Mouse (Mus musculus) heart, embryonic 12.5 days (tissue): ENCODE measurements around the gene Eva1a. TPM values are rescaled to one million over a fixed set of nuclear protein-coding genes. Genes with fewer than 3 reads are reported as not detected.

Source experiments
- ATAC-seq: fragments of 200-750 bp; cut with Nextera tagmentation; 2 replicates; pipeline ENCODE4 v1.8.0; 2017; ENCODE audit warnings: moderate TSS enrichment, moderate library complexity; ENCODE audit not compliant: insufficient number of reproducible peaks, low FRiP score
- H3K27ac ChIP-seq: fragments of 300-500 bp; sonication (generic); 2 replicates; pipeline ENCODE4 v1.5.1; 2016; ENCODE audit warnings: mild to moderate bottlenecking, moderate library complexity; ENCODE audit not compliant: poor library complexity, severe bottlenecking
- H3K27me3 ChIP-seq: fragments of 300-500 bp; sonication (generic); replicated peaks from 2 replicates; pipeline ENCODE4 v1.6.1; 2016; ENCODE audit warnings: mild to moderate bottlenecking, moderate library complexity
- H3K36me3 ChIP-seq: fragments of 300-500 bp; sonication (generic); 2 replicates; pipeline ENCODE4 v1.6.1; 2016; ENCODE audit warnings: mild to moderate bottlenecking, moderate library complexity
- H3K4me1 ChIP-seq: fragments of 300-500 bp; sonication (generic); replicated peaks from 2 replicates; pipeline ENCODE4 v1.6.1; 2016; ENCODE audit warnings: mild to moderate bottlenecking
- H3K4me2 ChIP-seq: fragments of 300-500 bp; sonication (generic); 2 replicates; pipeline ENCODE4 v1.6.1; 2016; ENCODE audit warnings: mild to moderate bottlenecking, moderate library complexity
- H3K4me3 ChIP-seq: fragments of 300-500 bp; sonication (generic); 2 replicates; pipeline ENCODE4 v1.5.1; 2016; ENCODE audit warnings: mild to moderate bottlenecking
- H3K9ac ChIP-seq: fragments of 300-500 bp; sonication (generic); 2 replicates; pipeline ENCODE4 v1.6.1; 2016; ENCODE audit warnings: mild to moderate bottlenecking, moderate library complexity
- H3K9me3 ChIP-seq: fragments of 300-500 bp; sonication (generic); replicated peaks from 2 replicates; pipeline ENCODE4 v1.6.1; 2016; ENCODE audit warnings: mild to moderate bottlenecking, moderate library complexity
- WGBS: fragments of 180-500 bp; shearing (Covaris S2); methylation state at CpG from one replicate; pipeline ENCODE4 v1.1.7; 2016; 5-methylcytosine and 5-hydroxymethylcytosine counted together
- polyA plus RNA-seq: library from polyadenylated mRNA; unstranded; fragments of >200 nt; fragmentation: Nextera tagmentation; extraction: Ambion mirVana; gene quantifications from 2 replicates; pipeline ENCODE4 v1.2.1, GENCODE M21; 2016

Eva1a gene
- polyA plus RNA-seq, 1 experiment from 2014 or later = 4.2 TPM

DNA sequence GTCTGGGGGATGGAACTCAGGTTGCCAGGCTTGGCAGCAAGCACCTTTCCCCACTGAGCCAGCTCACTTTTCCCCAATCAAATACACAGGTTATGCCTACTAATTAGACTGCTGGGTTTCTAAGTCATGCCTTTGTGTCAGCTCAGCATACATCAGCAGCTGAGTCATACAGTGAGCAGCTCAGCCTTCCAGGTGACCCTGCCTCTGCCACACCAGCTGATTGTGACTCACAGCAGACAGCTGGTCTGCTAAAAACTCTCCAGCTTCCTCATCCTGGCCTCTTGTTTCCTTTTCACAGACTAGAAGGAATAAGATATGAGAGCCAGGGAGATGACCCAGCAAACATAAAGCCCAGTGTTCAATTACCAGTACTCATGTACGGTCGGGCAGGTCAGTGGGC lies 84.3 kb downstream of the Eva1a start:
- no peak for ATAC-seq
- 82% methylated on average over 2 of the region's 2 CpGs for WGBS
- Histone ChIP-seq H3K27me3 (0 out of 2 replicates have a peak, but pooled peaks cover 3% of the 10 kb centered on the region), H3K9ac (no peak overlapping the region), H3K4me2 (no peak overlapping the region), H3K4me1 (0 out of 2 replicates have a peak, but pooled peaks cover 2% of the 10 kb centered on the region), H3K36me3 (no peaks in the 10 kb centered on the region), H3K27ac (no peak overlapping the region), H3K9me3 (no peaks in the 10 kb centered on the region), H3K4me3 (no peak overlapping the region)

DNA sequence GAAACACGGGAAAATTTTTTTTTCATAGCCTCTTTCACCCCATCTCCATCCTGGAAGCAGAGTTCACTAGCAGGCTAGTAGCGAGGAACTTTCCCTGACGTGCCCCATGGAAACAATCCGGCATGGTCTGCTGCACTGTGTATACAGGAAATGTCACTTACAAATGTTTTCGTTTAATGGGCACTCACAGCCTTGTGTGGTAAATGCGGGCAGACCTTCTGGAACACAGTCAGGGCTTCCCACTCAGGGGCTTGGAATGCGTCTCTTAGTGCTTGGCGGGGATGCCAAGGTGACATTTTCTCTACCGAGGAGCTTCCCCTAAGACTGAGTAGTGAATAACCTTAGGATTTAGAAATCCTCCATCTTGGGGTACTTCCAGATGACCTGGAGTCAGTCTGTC lies 87.0 kb downstream of the Eva1a start:
- Histone ChIP-seq H3K4me3 (no peak overlapping the region), H3K9me3 (no peaks in the 10 kb centered on the region), H3K27me3 (no peaks in the 10 kb centered on the region), H3K36me3 (no peaks in the 10 kb centered on the region), H3K4me1 (0 out of 2 replicates have a peak, but pooled peaks cover 4% of the 10 kb centered on the region), H3K27ac (no peak overlapping the region), H3K9ac (no peak overlapping the region), H3K4me2 (no peak overlapping the region)
- peak; percentile 71; the same call in 1 of the 2 replicates for ATAC-seq
- 48% methylated on average over 9 of the region's 9 CpGs for WGBS

- Histone ChIP-seq H3K4me3 (no peak overlapping the region), H3K9me3 (no peaks in the 10 kb centered on the region), H3K9ac (no peak overlapping the region), H3K4me2 (no peak overlapping the region), H3K36me3 (no peaks in the 10 kb centered on the region), H3K27ac (no peak overlapping the region), H3K27me3 (no peaks in the 10 kb centered on the region), H3K4me1 (0 out of 2 replicates have a peak, but pooled peaks cover 6% of the 10 kb centered on the region)
- ATAC-seq = no peak
- WGBS = 66% methylated on average over 9 of the region's 9 CpGs
These were observed 88.9 kb downstream of the Eva1a start for GRCm38 (mm10) chr6:82129630-82130217.

- ATAC-seq = no peak
- 48% methylated on average over 13 of the region's 13 CpGs for WGBS
These were observed 92.2 kb downstream of the Eva1a start for GRCm38 (mm10) chr6:82132876-82133591.

DNA sequence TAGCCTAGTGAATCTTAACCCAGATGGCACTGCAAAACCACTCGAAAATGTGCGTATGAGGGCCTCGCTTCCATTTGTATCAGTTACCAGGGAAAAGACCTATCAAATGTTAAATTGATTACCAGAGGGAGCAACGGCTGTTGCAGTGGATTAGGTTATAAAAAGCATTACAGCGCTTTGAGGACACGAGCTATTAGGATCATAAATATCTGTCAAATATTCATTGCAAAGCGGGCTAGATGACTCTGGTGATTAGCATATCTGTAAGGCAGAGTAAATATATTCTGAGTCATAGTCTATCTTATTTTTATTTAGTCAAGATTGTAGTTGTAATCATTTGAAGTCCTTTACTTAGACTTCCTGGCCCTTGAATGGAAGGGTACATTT lies 92.7 kb downstream of the Eva1a start:
- Histone ChIP-seq H3K9me3 (no peaks in the 10 kb centered on the region), H3K27me3 (no peaks in the 10 kb centered on the region), H3K4me1 (peaks cover 13% of the 10 kb centered on the region), H3K4me2 (no peak overlapping the region), H3K36me3 (no peaks in the 10 kb centered on the region), H3K27ac (no peak overlapping the region), H3K9ac (no peak overlapping the region), H3K4me3 (no peak overlapping the region)
- 83% methylated on average over 7 of the region's 7 CpGs for WGBS
- ATAC-seq = no peak

More at GRCm38 (mm10) chr6:82132876-82133591, 92.2 kb downstream of the Eva1a start:
- Histone ChIP-seq H3K4me3 (no peak overlapping the region), H3K27ac (no peak overlapping the region), H3K4me1 (peaks cover 13% of the 10 kb centered on the region), H3K4me2 (no peak overlapping the region), H3K27me3 (no peaks in the 10 kb centered on the region), H3K36me3 (no peaks in the 10 kb centered on the region), H3K9ac (no peak overlapping the region), H3K9me3 (no peaks in the 10 kb centered on the region)

- Histone ChIP-seq H3K4me3 (no peak overlapping the region), H3K27me3 (no peaks in the 10 kb centered on the region)
- ATAC-seq = no peak
These were observed 95.3 kb downstream of the Eva1a start for GRCm38 (mm10) chr6:82135959-82136712.

More at GRCm38 (mm10) chr6:82135959-82136712, 95.3 kb downstream of the Eva1a start:
- Histone ChIP-seq H3K36me3 (no peaks in the 10 kb centered on the region), H3K9me3 (peaks cover 5% of the 10 kb centered on the region; the same call in 1 of the 2 replicates), H3K9ac (no peak overlapping the region), H3K4me2 (no peak overlapping the region), H3K27ac (no peak overlapping the region), H3K4me1 (peaks cover 13% of the 10 kb centered on the region)
- 37% methylated on average over 13 of the region's 13 CpGs for WGBS

Other genes starting within 250 kb of the Eva1a start
- 6.6 and 9.0 TPM in 2 replicates for gene Gcfc2, start 117.4 kb upstream of the Eva1a start, polyA plus RNA-seq
- 62.7 and 63.2 TPM in 2 replicates for gene Mrpl19, start 75.1 kb upstream of the Eva1a start, polyA plus RNA-seq